Mouse (Mus musculus) spleen, postnatal 0 days (tissue): Measurements from ENCODE around the gene Slc9a2. TPM values are rescaled to one million over a fixed set of nuclear protein-coding genes. Genes with fewer than 3 reads are reported as not detected.

Source experiments
- polyA plus RNA-seq: library from polyadenylated mRNA; unstranded; fragments of >200 nt; fragmentation: Nextera tagmentation; extraction: Ambion mirVana; gene quantifications from 2 replicates; pipeline ENCODE4 v1.2.1, GENCODE M21; 2015

The Slc9a2 gene
- polyA plus RNA-seq: not detected in 2 replicates

GRCm38 (mm10) chr1:40680067-40680867, at the start of gene Slc9a2:
TSS of gene Slc9a2 (plus strand) at chr1:40680574.

GRCm38 (mm10) chr1:40790324-40791141, 110.2 kb downstream of the Slc9a2 start, which contains the start of gene Mfsd9:
TSS of gene Mfsd9 (minus strand) at chr1:40790687.

GRCm38 (mm10) chr1:40805351-40805750, 125.0 kb downstream of the Slc9a2 start, which contains the start of gene Tmem182:
TSS of gene Tmem182 (plus strand) at chr1:40805601.

Other genes with a start within 250 kb of the Slc9a2 start
- gene Il18r1, start 215.0 kb upstream of the Slc9a2 start, polyA plus RNA-seq: 1.5 and 2.4 TPM in 2 replicates
- gene Il18rap, start 165.2 kb upstream of the Slc9a2 start, polyA plus RNA-seq: 6.5 and 9.2 TPM in 2 replicates
- gene Slc9a4, start 100.5 kb upstream of the Slc9a2 start, polyA plus RNA-seq: not detected in 2 replicates
- 2.0 TPM in 2 replicates for gene Mfsd9, start 110.1 kb downstream of the Slc9a2 start, polyA plus RNA-seq
- gene Tmem182, start 125.0 kb downstream of the Slc9a2 start, polyA plus RNA-seq: 0.05 and 0.07 TPM in 2 replicates